Mouse (Mus musculus): ENCODE data around the gene Fyn. TPM values are rescaled to one million over a fixed set of nuclear protein-coding genes. Genes with fewer than 3 reads are reported as not detected.

Gene Fyn
- total and polyA plus RNA-seq, 3 experiments, result 14.9 to 42.4 (median 19.9) TPM

DNA sequence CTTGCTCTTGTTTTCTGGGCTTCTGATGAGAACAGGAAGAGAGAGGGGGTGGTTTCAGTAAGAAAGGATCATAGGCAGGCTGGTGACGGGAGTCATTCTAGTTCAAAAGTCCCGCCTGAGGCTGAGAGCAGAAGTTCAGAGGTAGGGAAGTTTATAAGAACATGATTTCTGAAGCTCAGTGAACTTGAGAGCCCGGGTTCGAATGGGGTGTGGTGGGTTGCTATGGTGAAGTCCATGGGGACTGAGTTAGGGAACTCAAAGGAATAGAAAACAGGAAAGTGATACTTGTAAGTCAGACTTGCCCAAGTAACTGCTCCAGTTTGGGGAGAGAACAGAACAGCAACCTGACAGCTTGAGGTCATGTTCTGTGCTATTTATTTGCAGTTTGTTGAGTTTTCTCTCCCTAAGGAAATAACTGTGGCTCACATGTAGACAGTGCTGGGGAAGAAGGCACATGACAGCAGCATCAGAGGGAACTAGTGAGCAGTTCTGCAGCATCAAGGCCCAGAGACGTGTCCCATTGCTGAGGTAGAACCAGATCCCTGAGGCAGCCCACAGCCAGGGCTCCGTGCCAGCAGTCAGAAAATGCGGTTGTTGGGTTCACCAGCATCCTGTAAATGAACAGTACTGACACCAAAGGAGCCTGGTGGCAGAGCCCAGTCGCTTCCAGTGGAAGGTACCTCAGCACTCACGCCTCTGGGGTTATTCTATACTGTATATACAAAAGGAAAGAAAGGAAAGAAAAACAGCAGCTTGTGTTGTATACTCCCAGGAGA lies 52.4 kb downstream of the Fyn start:
- H3K4me3 ChIP-seq (replicated peaks in 1 of 3; ENCODE audit: low read depth in 2 of 3, low read length in 2 of 3, poor library complexity in 1 of 3), result no peak overlapping the region
- H3K27ac ChIP-seq (ENCODE audit: insufficient read depth, low read depth), result no peak overlapping the region
- TF ChIP-seq TBP (conservative IDR thresholded peaks at IDR 0.05; ENCODE audit: low read depth, low read length), result no peak
- TF ChIP-seq UBTF (IDR thresholded peaks at IDR 0.05; ENCODE audit: low read depth, low read length), result no peak
- TF ChIP-seq MAFK (IDR thresholded peaks at IDR 0.05; ENCODE audit: insufficient replicate concordance, low read length), result no peak
- no peak for TF ChIP-seq EP300 (IDR thresholded peaks at IDR 0.05; ENCODE audit: low read length)
- TF ChIP-seq ZC3H11A (IDR thresholded peaks at IDR 0.05; ENCODE audit: low read depth, low read length), result no peak
- no peak for TF ChIP-seq SIN3A (IDR thresholded peaks at IDR 0.05; ENCODE audit: low read length)
- no peak for TF ChIP-seq POLR2AphosphoS2 (IDR thresholded peaks at IDR 0.05; ENCODE audit: low read depth, low read length)
- no peak for TF ChIP-seq ZNF384 (IDR thresholded peaks at IDR 0.05; ENCODE audit: low read depth, low read length)
- no peak for TF ChIP-seq POLR2A (IDR thresholded peaks at IDR 0.05; ENCODE audit: low read depth, low read length)
- no peak for TF ChIP-seq ETS1 (conservative IDR thresholded peaks at IDR 0.05; ENCODE audit: low read depth, low read length)
- TF ChIP-seq MAX (IDR thresholded peaks at IDR 0.05; ENCODE audit: low read length), result no peak
- no peak for TF ChIP-seq MAZ (IDR thresholded peaks at IDR 0.05; ENCODE audit: low read depth, low read length)
- no peak for TF ChIP-seq RCOR1 (conservative IDR thresholded peaks at IDR 0.05; ENCODE audit: low read depth, low read length)
- dilution Hi-C loops (cut with MboI; ENCODE audit: extremely low pct_ligation_motif_present, extremely low pct_unique_long_range_greater_than_20kb, low sequenced_read_pairs), result no loop called here
- H3K9ac ChIP-seq (ENCODE audit: insufficient read depth, low read depth), result no peak overlapping the region
- peaks cover 0 to 34% of the 10 kb centered on the region in 2 experiments for H3K36me3 ChIP-seq (replicated peaks in 1 of 2; ENCODE audit: control insufficient read depth in 1 of 2, insufficient read depth in 1 of 2, low read length in 1 of 2)
- peaks cover 3 to 40% of the 10 kb centered on the region in 2 experiments; a peak in 3 of 4 replicates for H3K4me1 ChIP-seq (ENCODE audit: control insufficient read depth in 1 of 2, insufficient read depth in 2 of 2)
- in situ Hi-C loops (cut with MboI; ENCODE audit: low pct_ligation_motif_present, low pct_unique_long_range_greater_than_20kb, low sequenced_read_pairs), result no loop called here
- no peak overlapping the region for H3K4me2 ChIP-seq (ENCODE audit: insufficient read depth, low read depth, poor library complexity, severe bottlenecking)
- H3K9me3 ChIP-seq (replicated peaks; ENCODE audit: low read length), result no peaks in the 10 kb centered on the region
- DNase-seq (ENCODE audit: extremely low read depth), result peak; percentile 50
- no peaks in the 10 kb centered on the region for H3K27me3 ChIP-seq (replicated peaks)
- H3K79me2 ChIP-seq (replicated peaks; ENCODE audit: control insufficient read depth, extremely low read depth, insufficient read depth, poor library complexity, severe bottlenecking), result no peaks in the 10 kb centered on the region; the same call in 1 of the 2 replicates

DNA sequence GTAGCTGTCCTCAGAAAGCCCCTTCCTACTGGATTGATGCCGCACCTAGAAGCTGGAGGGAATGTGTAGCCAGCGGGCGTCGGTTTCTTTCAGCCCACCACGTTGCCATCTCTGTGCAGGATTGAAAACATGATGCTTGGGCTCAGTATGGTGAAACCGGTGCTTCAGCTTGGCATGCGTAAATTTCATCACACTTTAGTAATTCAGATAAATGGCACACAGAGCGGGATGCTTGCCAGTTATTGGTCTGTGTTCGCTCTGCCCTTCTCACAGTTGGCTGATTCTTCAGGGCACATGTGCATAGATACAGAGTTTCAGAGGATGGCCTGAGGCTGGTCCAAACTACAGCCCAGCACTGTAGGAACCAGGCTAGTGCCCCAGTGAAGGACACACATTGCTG lies 53.1 kb downstream of the Fyn start:
- Histone ChIP-seq H3K79me2 (replicated peaks; ENCODE audit: control insufficient read depth, extremely low read depth, insufficient read depth, poor library complexity, severe bottlenecking) (no peaks in the 10 kb centered on the region; the same call in 1 of the 2 replicates), H3K4me1 (ENCODE audit: control insufficient read depth in 1 of 2, insufficient read depth in 2 of 2) (peaks cover 3 to 38% of the 10 kb centered on the region in 2 experiments; a peak in 3 of 4 replicates), H3K4me3 (replicated peaks in 1 of 3; ENCODE audit: low read depth in 2 of 3, low read length in 2 of 3, poor library complexity in 1 of 3) (no peak overlapping the region), H3K9me3 (replicated peaks; ENCODE audit: low read length) (no peaks in the 10 kb centered on the region), H3K36me3 (replicated peaks in 1 of 2; ENCODE audit: control insufficient read depth in 1 of 2, insufficient read depth in 1 of 2, low read length in 1 of 2) (peaks cover 0 to 33% of the 10 kb centered on the region in 2 experiments), H3K27me3 (replicated peaks) (no peaks in the 10 kb centered on the region), H3K4me2 (ENCODE audit: insufficient read depth, low read depth, poor library complexity, severe bottlenecking) (no peak overlapping the region), H3K9ac (ENCODE audit: insufficient read depth, low read depth) (no peak overlapping the region), H3K27ac (ENCODE audit: insufficient read depth, low read depth) (no peak overlapping the region)
- dilution Hi-C loops (cut with MboI; ENCODE audit: extremely low pct_ligation_motif_present, extremely low pct_unique_long_range_greater_than_20kb, low sequenced_read_pairs) (no loop called here), in situ Hi-C loops (cut with MboI; ENCODE audit: low pct_ligation_motif_present, low pct_unique_long_range_greater_than_20kb, low sequenced_read_pairs) (no loop called here)
- TF ChIP-seq E2F4 (IDR thresholded peaks at IDR 0.05; ENCODE audit: insufficient replicate concordance, low read depth, low read length), result no peak
- TF ChIP-seq ETS1 (conservative IDR thresholded peaks at IDR 0.05; ENCODE audit: low read depth, low read length), result no peak
- no peak for TF ChIP-seq TBP (conservative IDR thresholded peaks at IDR 0.05; ENCODE audit: low read depth, low read length)
- TF ChIP-seq USF1 (IDR thresholded peaks at IDR 0.05; ENCODE audit: low read depth, low read length), result no peak
- no peak for TF ChIP-seq MYC (IDR thresholded peaks at IDR 0.05; ENCODE audit: low read depth, low read length)
- no peak for TF ChIP-seq EP300 (IDR thresholded peaks at IDR 0.05; ENCODE audit: low read length)
- no peak for TF ChIP-seq CHD1 (IDR thresholded peaks at IDR 0.05; ENCODE audit: low read depth, low read length)
- no peak for TF ChIP-seq USF2 (conservative IDR thresholded peaks at IDR 0.05; ENCODE audit: low read depth, low read length)
- TF ChIP-seq SMC3 (IDR thresholded peaks at IDR 0.05; ENCODE audit: low read depth, low read length), result no peak
- TF ChIP-seq GABPA (IDR thresholded peaks at IDR 0.05; ENCODE audit: insufficient replicate concordance, low read depth, low read length), result no peak
- no peak for TF ChIP-seq ZMIZ1 (IDR thresholded peaks at IDR 0.05; ENCODE audit: low read depth, low read length)
- no peak for TF ChIP-seq CTCF (conservative IDR thresholded peaks at IDR 0.05 in 1 of 2, IDR thresholded peaks at IDR 0.05 in 1 of 2; ENCODE audit: low read depth in 2 of 2, low read length in 2 of 2)
- no peak for DNase-seq (ENCODE audit: extremely low read depth)
